Mouse (Mus musculus): ENCODE measurements around the gene Foxe3. TPM values are rescaled to one million over a fixed set of nuclear protein-coding genes. Genes with fewer than 3 reads are reported as not detected.

Gene Foxe3
- polyA plus RNA-seq, 1 experiment from 2014 or later = not detected

DNA sequence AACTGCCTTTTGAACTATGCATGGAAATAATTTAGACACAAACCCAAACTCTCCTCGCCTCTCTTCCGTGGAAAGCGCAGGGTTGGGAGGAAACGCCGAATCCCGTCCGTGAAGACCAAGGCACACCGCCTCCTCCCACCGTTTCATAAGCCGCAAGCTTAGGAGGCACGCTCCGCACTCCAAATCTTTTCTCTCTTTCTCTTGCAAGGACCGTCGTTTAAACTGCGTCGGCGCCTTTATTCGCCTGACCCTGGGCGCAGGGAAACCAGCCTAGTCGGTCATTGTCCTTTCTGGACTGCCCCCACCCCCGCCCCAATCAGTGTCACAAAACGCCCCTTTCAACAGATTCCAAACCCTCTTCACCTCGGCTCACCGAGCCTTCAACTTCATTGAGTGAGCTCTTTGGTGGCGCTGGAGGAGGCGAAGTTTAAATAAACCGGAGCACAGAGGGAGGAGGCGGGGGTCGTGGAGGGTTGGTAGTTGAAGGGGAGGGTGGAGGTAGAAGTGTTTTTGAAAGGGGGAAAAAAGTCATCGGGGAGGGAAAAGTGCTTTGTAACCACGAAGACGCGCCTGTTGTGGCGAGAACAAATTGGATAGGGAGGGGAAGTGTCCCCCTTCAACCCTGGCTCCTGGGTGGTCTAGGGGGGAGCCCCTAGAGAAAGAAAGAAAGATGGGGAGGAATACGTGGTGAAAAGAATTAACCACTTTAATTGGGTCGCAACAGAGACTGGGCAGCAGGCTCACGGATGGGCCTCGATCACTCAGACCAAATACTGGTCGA is 23.0 kb downstream of the Foxe3 start:
- no peak for ATAC-seq (ENCODE audit: low FRiP score)
- no peak overlapping the region for H3K27ac ChIP-seq (replicated peaks)
- WGBS = 1% methylated on average over 39 of the region's 39 CpGs
- no peaks in the 10 kb centered on the region for H3K36me3 ChIP-seq
- no peak overlapping the region for H3K4me3 ChIP-seq (replicated peaks)
- no peak overlapping the region; the same call in 1 of the 2 replicates for H3K4me2 ChIP-seq
- peaks cover 6% of the 10 kb centered on the region for H3K4me1 ChIP-seq
- H3K9me3 ChIP-seq (replicated peaks) = no peaks in the 10 kb centered on the region
- H3K9ac ChIP-seq (replicated peaks) = no peak overlapping the region
- H3K27me3 ChIP-seq (replicated peaks) = peaks cover 94% of the 10 kb centered on the region

GRCm38 (mm10) chr4:114901643-114902351 is 24.0 kb downstream of the Foxe3 start:
- H3K36me3 ChIP-seq = no peaks in the 10 kb centered on the region
- under 1% methylated on average over 42 of the region's 42 CpGs for WGBS
- no peaks in the 10 kb centered on the region for H3K4me1 ChIP-seq
- peak overlapping the region; percentile 9 for H3K4me2 ChIP-seq
- H3K9me3 ChIP-seq (replicated peaks) = no peaks in the 10 kb centered on the region
- H3K4me3 ChIP-seq (replicated peaks) = no peak overlapping the region
- H3K27ac ChIP-seq (replicated peaks) = no peak overlapping the region
- ATAC-seq (ENCODE audit: low FRiP score) = no peak
- peaks cover 94% of the 10 kb centered on the region for H3K27me3 ChIP-seq (replicated peaks)
- no peak overlapping the region for H3K9ac ChIP-seq (replicated peaks)

DNA sequence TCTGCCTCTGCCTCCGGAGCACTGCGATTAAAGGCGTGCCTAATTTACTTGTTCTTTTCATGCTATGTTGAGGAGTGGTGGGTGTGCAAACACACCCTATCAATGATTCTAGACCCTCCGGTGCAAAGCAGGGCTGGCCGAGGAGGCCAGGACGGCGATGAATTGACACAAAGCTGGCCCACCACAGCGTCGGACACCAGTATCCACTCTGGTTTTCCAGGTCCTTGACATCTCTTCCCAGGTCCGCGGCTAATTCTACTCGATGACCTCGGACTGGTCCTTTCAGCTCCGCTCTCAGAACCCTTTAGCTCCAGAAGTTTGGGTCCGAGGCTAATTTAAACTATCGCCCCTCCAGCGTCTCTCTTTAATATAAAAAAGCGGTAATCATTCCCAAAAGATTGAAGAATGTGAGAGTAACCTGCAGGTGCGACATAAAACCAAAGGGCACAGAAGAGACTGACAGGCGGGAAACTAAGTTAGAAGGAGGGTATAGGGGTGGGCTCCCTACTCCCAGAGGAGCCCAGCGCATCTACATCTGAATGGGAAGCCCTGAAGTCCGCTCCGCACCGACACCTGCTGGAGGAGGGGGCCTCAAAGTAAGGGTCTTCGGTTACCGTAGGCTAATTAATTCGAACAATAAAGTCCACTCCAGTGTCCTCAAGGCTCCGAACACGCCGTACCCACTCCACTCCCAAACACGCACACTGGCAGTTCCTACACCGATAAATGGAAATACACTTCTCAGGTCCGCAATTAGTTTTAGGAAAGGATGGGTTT is 24.8 kb downstream of the Foxe3 start:
- H3K27ac ChIP-seq (replicated peaks) = no peak overlapping the region
- no peak overlapping the region for H3K9ac ChIP-seq (replicated peaks)
- H3K4me2 ChIP-seq = no peak overlapping the region
- peaks cover 95% of the 10 kb centered on the region for H3K27me3 ChIP-seq (replicated peaks)
- no peaks in the 10 kb centered on the region for H3K4me1 ChIP-seq
- no peak overlapping the region for H3K4me3 ChIP-seq (replicated peaks)
- H3K36me3 ChIP-seq = no peaks in the 10 kb centered on the region
- WGBS = 2% methylated on average over 33 of the region's 33 CpGs
- no peak for ATAC-seq (ENCODE audit: low FRiP score)
- no peaks in the 10 kb centered on the region for H3K9me3 ChIP-seq (replicated peaks)

GRCm38 (mm10) chr4:114899885-114900284 is 25.9 kb downstream of the Foxe3 start:
- ATAC-seq (ENCODE audit: low FRiP score) = no peak
- Histone ChIP-seq H3K4me1 (no peaks in the 10 kb centered on the region), H3K4me2 (no peak overlapping the region), H3K27me3 (replicated peaks) (peaks cover 90% of the 10 kb centered on the region), H3K36me3 (no peaks in the 10 kb centered on the region), H3K4me3 (replicated peaks) (no peak overlapping the region), H3K9me3 (replicated peaks) (no peaks in the 10 kb centered on the region), H3K9ac (replicated peaks) (no peak overlapping the region), H3K27ac (replicated peaks) (no peak overlapping the region)
- WGBS = 7% methylated on average over 3 of the region's 3 CpGs

DNA sequence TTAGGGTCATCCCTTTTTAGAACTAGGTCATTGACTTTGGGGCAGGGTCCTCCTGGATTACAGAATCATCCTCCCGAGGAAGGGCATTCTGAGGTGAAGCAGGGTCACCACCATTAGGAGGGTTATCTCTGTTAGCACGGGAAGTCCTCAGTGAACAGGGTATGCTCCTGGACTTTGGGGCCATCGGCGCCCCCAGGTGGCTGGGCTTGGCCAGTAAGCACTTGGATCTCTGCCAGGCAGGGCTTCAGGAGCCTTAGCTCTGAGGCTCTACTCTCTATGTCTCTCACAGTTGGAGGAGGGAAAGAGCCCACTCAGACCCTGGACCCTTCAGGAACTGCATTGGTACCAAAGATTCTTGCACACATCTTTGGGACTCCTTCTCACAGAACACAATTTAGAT is 28.0 kb downstream of the Foxe3 start:
- WGBS = 15% methylated on average over 4 of the region's 4 CpGs
- Histone ChIP-seq H3K27me3 (replicated peaks) (peaks cover 71% of the 10 kb centered on the region), H3K4me3 (replicated peaks) (no peak overlapping the region), H3K4me1 (no peaks in the 10 kb centered on the region), H3K9me3 (replicated peaks) (no peaks in the 10 kb centered on the region), H3K27ac (replicated peaks) (no peak overlapping the region), H3K4me2 (no peak overlapping the region), H3K36me3 (no peaks in the 10 kb centered on the region), H3K9ac (replicated peaks) (no peak overlapping the region)
- ATAC-seq (ENCODE audit: low FRiP score) = no peak

DNA sequence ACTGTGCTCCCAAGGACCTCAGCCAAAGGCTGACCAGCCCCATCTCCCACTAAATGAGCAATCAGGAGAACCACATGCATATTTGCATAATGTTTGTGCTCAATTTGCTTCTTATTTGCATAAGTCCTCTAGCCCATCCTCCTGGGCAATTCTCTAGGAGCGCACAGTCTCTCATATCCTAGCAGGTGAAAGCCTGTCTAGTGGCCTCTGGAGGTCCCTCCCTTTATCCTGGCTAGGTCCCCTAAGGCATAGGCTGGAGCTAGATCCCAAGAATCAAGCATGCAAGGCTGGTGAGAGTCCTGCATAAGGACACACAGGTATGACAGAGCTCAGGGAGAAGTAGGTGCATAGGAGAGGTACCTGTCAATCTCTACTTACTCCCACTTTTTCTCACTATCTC is 43.6 kb downstream of the Foxe3 start:
- no peaks in the 10 kb centered on the region for H3K36me3 ChIP-seq
- H3K4me3 ChIP-seq (replicated peaks) = no peak overlapping the region
- no peaks in the 10 kb centered on the region for H3K9me3 ChIP-seq (replicated peaks)
- ATAC-seq (ENCODE audit: low FRiP score) = no peak
- no peak overlapping the region for H3K27ac ChIP-seq (replicated peaks)
- H3K27me3 ChIP-seq (replicated peaks) = no peaks in the 10 kb centered on the region
- no peak overlapping the region for H3K4me2 ChIP-seq
- 68% methylated on average over 1 of the region's 1 CpGs for WGBS
- no peak overlapping the region for H3K9ac ChIP-seq (replicated peaks)
- no peaks in the 10 kb centered on the region for H3K4me1 ChIP-seq

DNA sequence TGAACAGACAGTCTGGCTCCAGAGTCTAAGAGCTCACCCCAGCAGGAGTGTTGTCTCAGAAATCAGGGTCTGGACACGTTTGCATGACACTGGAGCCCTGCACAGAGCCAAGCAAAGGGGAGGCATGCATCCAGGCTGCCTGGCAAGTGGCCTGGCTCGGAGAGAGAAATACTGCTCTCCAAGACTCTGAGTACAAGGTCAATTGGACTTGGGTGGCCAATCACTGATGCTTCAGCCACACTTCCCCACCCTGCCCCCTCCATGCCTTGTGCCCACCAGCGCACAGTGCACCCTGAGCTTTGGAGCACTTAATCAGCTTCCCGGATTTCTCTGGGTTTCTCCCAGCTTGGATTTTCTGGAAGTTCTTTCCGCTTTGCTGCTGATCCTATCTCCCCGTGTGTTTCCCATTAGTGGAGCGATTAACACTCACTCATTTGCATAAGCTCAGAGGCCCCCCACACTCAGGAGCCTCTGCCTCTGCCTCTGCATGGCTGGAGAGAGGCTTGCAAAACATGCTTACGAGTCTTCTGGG is 49.3 kb downstream of the Foxe3 start:
- H3K4me2 ChIP-seq = no peak overlapping the region
- H3K36me3 ChIP-seq = no peaks in the 10 kb centered on the region
- WGBS = 35% methylated on average over 8 of the region's 8 CpGs
- no peak overlapping the region for H3K9ac ChIP-seq (replicated peaks)
- no peaks in the 10 kb centered on the region for H3K4me1 ChIP-seq
- H3K9me3 ChIP-seq (replicated peaks) = no peaks in the 10 kb centered on the region
- no peak for ATAC-seq (ENCODE audit: low FRiP score)
- H3K27ac ChIP-seq (replicated peaks) = no peak overlapping the region
- H3K4me3 ChIP-seq (replicated peaks) = no peak overlapping the region
- no peaks in the 10 kb centered on the region for H3K27me3 ChIP-seq (replicated peaks)

Other genes starting within 250 kb of the Foxe3 start
- not detected in 2 replicates for gene Gm12830, start 104.3 kb downstream of the Foxe3 start, polyA plus RNA-seq (2015; fragmentation: Nextera tagmentation; extraction: Ambion mirVana)
- gene Foxd2, start 17.1 kb downstream of the Foxe3 start, polyA plus RNA-seq (2015; fragmentation: Nextera tagmentation; extraction: Ambion mirVana) = 0.28 and 0.36 TPM in 2 replicates
- gene Cmpk1, start 61.2 kb upstream of the Foxe3 start, polyA plus RNA-seq (2015; fragmentation: Nextera tagmentation; extraction: Ambion mirVana) = 175 and 210 TPM in 2 replicates
- gene Stil, start 74.1 kb upstream of the Foxe3 start, polyA plus RNA-seq (2015; fragmentation: Nextera tagmentation; extraction: Ambion mirVana) = 1.1 and 5.5 TPM in 2 replicates
- 1.0 and 1.7 TPM in 2 replicates for gene Tal1, start 130.4 kb upstream of the Foxe3 start, polyA plus RNA-seq (2015; fragmentation: Nextera tagmentation; extraction: Ambion mirVana)
- gene Pdzk1ip1, start 162.7 kb upstream of the Foxe3 start, polyA plus RNA-seq (2015; fragmentation: Nextera tagmentation; extraction: Ambion mirVana) = 3.0 and 6.7 TPM in 2 replicates
- gene Cyp4x1, start 208.3 kb upstream of the Foxe3 start, polyA plus RNA-seq (2015; fragmentation: Nextera tagmentation; extraction: Ambion mirVana) = 9.1 and 10.3 TPM in 2 replicates